Mouse (Mus musculus) mouse embryonic stem cell (cell line): ENCODE measurements around the gene Zmiz1.

Source experiments
- in situ Hi-C, 2 experiments: fragments of 300-500 bp; cut with MboI; formaldehyde crosslinking; loops; 1 replicate in 1 of 2; 3 replicates in 1 of 2; pipeline ENCODE4 v1.14.3; 2019 to 2020; ENCODE audit warnings: low sequenced_read_pairs in 2 of 2, low pct_unique_long_range_greater_than_20kb in 1 of 2, mixed read lengths in 1 of 2; ENCODE audit not compliant: unreplicated experiment in 1 of 2

Zmiz1 gene

GRCm38 (mm10) chr14:25663649-25664309 lies 204.8 kb downstream of the Zmiz1 start:
- in situ Hi-C loops: no loop called here

GRCm38 (mm10) chr14:25664310-25664695 lies 205.3 kb downstream of the Zmiz1 start:
- in situ Hi-C loops: no loop called here

DNA sequence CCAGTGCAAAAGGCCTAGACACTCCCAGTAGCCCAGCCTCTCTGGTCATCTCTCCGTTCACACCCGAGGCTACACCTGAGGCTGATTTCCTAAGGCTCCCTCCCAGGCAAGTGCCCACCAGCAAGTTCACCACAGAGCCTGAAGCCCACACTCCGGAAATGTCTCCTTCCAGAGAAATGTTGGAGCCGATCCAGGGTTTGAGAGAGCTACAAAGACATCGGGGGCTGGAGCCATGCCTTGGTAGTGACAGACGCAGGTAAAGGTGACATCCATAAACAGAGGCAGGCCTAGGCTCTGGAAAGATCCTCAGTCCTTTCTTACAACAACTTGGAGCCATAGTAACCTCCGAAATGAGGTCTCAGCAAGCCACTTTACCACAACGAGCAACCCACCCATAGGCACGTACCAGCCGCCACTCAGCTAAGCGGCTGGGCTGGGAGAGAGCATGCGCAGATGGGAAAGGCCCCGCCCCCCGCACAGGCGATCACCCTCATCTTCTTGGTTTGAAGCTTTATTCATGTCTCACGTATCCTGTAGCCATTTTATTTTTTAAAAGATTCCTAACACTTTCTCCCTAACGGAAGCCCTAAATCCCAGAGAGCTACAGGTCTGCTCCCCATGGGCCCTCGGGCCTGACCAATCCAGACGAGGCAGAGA lies 206.5 kb downstream of the Zmiz1 start:
- in situ Hi-C loops: no loop called here

- in situ Hi-C loops: no loop called here
Observed at GRCm38 (mm10) chr14:25666668-25667376, 207.8 kb downstream of the Zmiz1 start.

DNA sequence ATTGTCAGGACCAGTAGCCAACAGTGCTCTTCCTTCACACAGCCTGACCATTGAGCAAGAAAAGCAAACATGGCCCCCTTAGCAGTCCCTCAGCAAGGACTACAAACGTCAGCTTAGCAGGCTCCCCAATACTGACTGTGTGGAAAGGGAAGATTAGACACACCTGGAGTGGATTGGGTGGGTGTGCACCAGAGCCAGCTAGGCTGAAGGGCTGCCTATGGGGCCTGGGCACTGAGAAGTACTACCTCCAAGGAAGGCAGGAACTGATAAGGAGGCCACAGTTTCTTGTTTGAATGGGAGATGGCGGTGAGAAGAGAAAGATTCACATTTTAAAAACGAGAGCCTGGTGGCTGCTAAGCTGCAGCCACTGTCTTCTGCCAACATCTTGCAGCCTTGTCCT lies 208.6 kb downstream of the Zmiz1 start:
- in situ Hi-C loops: no loop called here

DNA sequence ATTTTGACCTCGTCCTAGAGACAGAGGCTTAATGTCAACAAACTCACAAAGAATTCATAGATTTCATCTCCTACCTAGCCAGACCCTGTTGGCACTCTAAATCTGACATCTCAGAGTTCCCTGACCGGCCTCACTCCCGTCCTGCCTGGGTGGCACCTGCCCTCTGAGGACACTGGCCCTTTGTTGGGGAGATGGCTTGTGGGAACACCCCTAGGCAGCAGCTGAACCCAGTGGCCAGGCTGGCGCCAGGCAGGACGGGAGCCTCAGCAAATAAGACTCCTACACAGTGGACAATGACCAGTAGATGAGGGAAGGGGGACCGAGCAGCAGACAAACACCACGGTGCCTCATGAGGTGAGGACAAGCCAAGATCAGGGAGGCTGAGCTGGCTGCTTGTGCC lies 220.6 kb downstream of the Zmiz1 start:
- in situ Hi-C loops: no loop called here

DNA sequence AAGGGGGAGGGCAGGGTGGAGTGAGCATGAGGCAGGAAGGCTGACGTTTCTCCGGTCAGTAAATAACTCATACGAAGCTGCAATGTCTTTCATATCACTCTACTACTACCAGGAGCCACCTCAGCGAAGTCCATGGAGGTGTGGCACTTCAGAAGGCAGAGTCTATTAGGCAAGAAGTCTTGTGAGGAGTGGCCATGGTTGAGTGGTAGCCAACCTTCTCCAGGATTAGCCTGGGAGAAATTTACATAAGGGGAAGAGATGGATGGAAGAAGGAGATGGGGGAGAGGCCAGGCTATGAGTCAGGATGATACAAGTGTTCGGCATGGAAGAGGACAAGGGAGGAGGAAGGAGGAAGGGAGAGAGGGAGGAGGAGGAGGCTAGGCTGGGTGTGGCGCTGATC lies 223.0 kb downstream of the Zmiz1 start:
- in situ Hi-C loops: no loop called here

DNA sequence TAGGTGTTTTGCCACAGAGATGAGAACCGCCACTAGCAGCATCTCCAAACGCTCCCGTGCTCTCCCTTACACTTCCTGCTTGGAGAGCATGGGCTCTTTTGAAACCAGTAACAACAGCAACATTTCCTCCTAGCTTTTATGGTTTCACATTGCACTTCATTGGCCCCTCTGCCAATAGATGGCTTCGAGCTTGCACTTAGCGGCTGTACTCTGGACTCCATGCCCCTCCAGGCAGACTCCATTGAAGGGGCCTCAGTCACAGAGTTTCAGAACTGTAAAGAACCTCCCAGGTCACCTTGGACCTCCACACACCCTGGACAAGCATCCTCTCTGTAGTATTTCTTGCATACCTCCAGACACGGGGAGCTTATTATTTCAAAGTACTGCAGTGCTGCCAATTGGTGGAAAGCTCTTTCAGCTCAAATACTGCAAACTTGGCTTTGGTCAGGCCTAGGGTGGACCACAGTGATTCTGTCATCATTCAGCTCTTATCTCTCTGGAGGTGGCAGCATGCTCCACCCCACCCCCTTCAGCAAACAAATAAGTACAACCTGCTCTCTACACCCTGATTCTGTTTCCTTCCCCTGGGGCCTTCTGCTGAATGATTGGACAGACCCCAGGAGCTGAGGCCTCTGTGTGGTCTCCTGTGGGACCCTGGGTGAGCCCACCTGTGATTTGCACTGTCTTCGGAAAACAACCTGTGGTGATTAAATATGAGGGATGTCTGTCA lies 227.4 kb downstream of the Zmiz1 start:
- in situ Hi-C loops: no loop called here

GRCm38 (mm10) chr14:25686983-25687901 lies 228.3 kb downstream of the Zmiz1 start:
- in situ Hi-C loops: no loop called here

DNA sequence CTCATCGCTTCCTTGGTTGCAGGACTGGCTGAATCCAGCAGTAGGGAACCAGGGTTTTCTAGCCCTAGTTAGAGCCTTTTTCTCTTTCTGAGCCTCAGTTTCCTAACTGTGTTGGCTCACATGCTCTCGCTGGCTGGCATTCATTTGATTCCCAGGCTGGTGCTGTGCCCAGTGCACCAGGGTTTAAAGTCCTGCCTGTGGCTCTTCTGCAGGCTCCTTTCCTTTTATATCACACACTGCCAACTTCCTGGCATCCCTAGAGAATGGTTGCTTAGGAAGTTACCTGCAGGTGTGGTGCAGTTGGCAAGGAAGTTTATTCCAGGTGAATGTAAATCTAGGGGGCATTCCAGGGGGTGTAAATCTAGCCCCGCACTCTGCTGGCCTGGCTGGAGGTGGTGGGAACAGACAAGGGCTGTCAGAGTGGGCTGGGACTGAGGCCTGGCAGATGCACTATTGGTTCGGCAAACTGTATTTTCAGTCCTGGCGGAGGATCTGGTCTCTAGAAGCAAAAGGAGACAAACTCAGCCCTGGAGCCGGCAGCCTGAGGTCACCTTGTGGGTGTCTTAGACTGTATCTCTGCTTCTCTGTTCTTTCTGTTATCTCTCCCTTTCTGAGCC lies 234.4 kb downstream of the Zmiz1 start:
- in situ Hi-C loops: no loop called here

DNA sequence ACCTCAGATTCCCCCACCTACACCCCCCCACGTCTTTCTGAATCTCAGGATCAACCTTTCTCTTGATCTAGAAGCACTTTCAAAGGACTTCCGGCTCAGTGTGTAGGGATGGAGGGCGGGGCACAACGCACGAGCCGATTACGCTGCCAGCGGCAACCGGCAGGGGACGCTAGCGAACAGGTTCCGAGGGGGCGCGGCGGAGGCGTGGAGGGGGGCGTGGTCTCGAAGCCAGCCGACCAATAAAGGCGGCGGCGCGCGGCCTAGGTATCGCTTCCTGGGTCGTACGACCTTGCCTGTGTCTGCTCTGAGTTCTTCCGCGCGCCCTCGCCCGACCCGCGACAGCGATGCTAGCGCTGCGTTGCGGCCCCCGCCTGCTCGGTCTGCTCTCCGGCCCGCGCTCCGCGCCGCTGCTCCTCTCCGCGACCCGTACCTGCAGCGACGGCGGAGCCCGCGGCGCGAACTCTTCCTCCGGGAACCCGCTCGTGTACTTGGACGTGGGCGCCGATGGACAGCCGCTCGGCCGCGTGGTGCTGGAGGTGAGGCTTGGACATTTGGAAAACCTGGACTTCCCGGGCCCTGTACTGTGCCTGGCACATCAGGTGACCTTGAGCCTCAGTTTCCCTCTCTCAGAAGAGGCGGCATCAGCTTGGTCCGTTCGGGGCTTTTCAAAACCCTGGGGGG lies 235.0 kb downstream of the Zmiz1 start, which contains the start of gene Ppif:
Gene Ppif, plus strand, starts transcription at position 267 of the 681 bp plus-strand sequence.
- in situ Hi-C loops: no loop called here

GRCm38 (mm10) chr14:25694569-25694897 lies 235.5 kb downstream of the Zmiz1 start:
- in situ Hi-C loops: no loop called here

DNA sequence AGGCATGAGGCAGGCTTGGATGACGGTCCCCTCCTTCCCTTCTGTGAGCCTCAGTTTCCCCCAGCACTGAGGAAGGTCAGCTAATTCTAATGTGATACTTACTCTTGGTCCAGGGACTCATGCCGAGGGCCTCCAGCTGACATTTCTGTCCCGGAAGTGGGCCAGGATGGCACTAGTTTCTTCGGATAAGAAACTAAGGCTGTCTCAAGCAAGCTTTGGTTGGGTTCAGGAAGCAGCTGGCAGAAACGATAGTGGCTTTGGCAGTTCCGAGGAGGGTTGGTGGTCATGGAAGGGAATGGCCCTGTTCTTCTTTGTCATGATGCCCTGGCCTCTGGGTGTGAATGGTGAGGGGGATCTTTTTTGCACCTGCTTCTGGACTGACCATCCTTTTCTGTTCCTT lies 236.1 kb downstream of the Zmiz1 start:
- in situ Hi-C loops: no loop called here

- in situ Hi-C loops: no loop called here
Observed at GRCm38 (mm10) chr14:25696356-25696755, 237.4 kb downstream of the Zmiz1 start.

DNA sequence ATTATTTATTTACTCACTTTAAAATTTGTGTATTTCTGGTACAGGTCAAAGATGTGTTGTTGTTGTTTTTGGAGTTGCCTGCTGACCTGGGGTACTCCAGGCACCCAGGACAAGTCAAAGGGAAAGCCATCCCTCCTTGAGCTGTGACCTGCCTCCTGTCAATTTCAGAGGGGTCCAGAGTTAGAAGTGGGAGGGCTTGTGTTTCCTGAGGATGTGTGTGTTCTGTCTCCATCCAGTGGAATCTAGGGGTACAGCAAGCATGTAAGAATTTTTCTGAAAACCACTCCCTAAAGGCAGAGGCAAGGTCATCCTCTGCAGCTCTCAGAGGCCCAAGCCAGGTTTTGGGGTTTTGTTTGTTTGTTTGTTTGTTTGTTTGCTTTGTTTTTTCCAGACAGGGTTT lies 243.0 kb downstream of the Zmiz1 start:
- in situ Hi-C loops: no loop called here

GRCm38 (mm10) chr14:25707691-25708181 lies 248.8 kb downstream of the Zmiz1 start:
- in situ Hi-C loops: no loop called here

- in situ Hi-C loops: no loop called here
Observed at GRCm38 (mm10) chr14:25708451-25708850, 249.5 kb downstream of the Zmiz1 start.
